Mouse (Mus musculus) ES-Bruce4 (cell line): ENCODE data around the gene Yaf2. TPM values are rescaled to one million over a fixed set of nuclear protein-coding genes. Genes with fewer than 3 reads are reported as not detected.

Experiments used
- H3K27ac ChIP-seq: 2 replicates; pipeline ENCODE4 v1.5.1; 2012; ENCODE audit warnings: low read length, inconsistent platforms; ENCODE audit not compliant: insufficient read depth
- H3K27me3 ChIP-seq: 2 replicates; pipeline ENCODE4 v1.6.1; 2012; ENCODE audit warnings: mild to moderate bottlenecking, low read length, inconsistent platforms; ENCODE audit not compliant: control insufficient read depth, poor library complexity, insufficient read depth, severe bottlenecking
- H3K36me3 ChIP-seq: 2 replicates; pipeline ENCODE4 v1.6.1; 2012; ENCODE audit warnings: inconsistent platforms, mild to moderate bottlenecking, low read length, moderate library complexity; ENCODE audit not compliant: control insufficient read depth, poor library complexity, insufficient read depth, severe bottlenecking
- H3K4me1 ChIP-seq: one replicate; pipeline ENCODE4 v1.8.1; 2011; ENCODE audit warnings: low read length; ENCODE audit not compliant: control insufficient read depth, insufficient read depth
- H3K4me3 ChIP-seq: 2 replicates; pipeline ENCODE4 v1.5.1; 2011; ENCODE audit warnings: low read depth, mild to moderate bottlenecking, low read length
- H3K9ac ChIP-seq: 2 replicates; pipeline ENCODE4 v1.6.1; 2012; ENCODE audit warnings: low read depth, mild to moderate bottlenecking, inconsistent platforms; ENCODE audit not compliant: poor library complexity, severe bottlenecking
- H3K9me3 ChIP-seq: replicated peaks from 2 replicates; pipeline ENCODE4 v1.6.1; 2012; ENCODE audit warnings: mild to moderate bottlenecking, low read length, inconsistent platforms; ENCODE audit not compliant: control insufficient read depth, poor library complexity, insufficient read depth, severe bottlenecking
- CTCF ChIP-seq: IDR thresholded peaks from one replicate; pipeline ENCODE4 v1.8.1; 2011; ENCODE audit warnings: low read depth, low read length
- EP300 ChIP-seq: IDR thresholded peaks from 2 replicates; pipeline ENCODE4 v1.6.1; 2011; ENCODE audit warnings: low read depth, low read length; ENCODE audit not compliant: insufficient read depth
- POLR2A ChIP-seq: IDR thresholded peaks from one replicate; pipeline ENCODE4 v1.8.1; 2011; ENCODE audit warnings: low read length; ENCODE audit not compliant: insufficient read depth
- polyA plus RNA-seq: library from polyadenylated mRNA; stranded (reverse); fragments of >200 nt; gene quantifications from 2 replicates; pipeline ENCODE4 v1.2.4, GENCODE M21; 2011; ENCODE audit warnings: low read depth; ENCODE audit not compliant: missing spikeins, insufficient read depth, insufficient read length

Gene Yaf2
- polyA plus RNA-seq, 1 experiment = 22.5 TPM

- Histone ChIP-seq H3K9ac (no peak overlapping the region), H3K27me3 (no peaks in the 10 kb centered on the region), H3K9me3 (no peaks in the 10 kb centered on the region), H3K36me3 (no peaks in the 10 kb centered on the region), H3K4me1 (no peaks in the 10 kb centered on the region), H3K4me3 (no peak overlapping the region), H3K27ac (no peak overlapping the region)
- TF ChIP-seq CTCF = no peak
- TF ChIP-seq POLR2A = no peak
- TF ChIP-seq EP300 = no peak
Measured at GRCm38 (mm10) chr15:93298197-93298596, 38.5 kb downstream of the Yaf2 start.

- Histone ChIP-seq H3K4me1 (no peaks in the 10 kb centered on the region), H3K36me3 (no peaks in the 10 kb centered on the region), H3K9me3 (no peaks in the 10 kb centered on the region), H3K4me3 (no peak overlapping the region), H3K27ac (no peak overlapping the region), H3K9ac (no peak overlapping the region), H3K27me3 (no peaks in the 10 kb centered on the region)
- TF ChIP-seq POLR2A = no peak
- TF ChIP-seq CTCF = no peak
- TF ChIP-seq EP300 = no peak
Measured at GRCm38 (mm10) chr15:93294483-93294882, 42.3 kb downstream of the Yaf2 start.

- H3K4me3 ChIP-seq = no peak overlapping the region
- no peak overlapping the region for H3K9ac ChIP-seq
- no peak overlapping the region for H3K27ac ChIP-seq
- no peaks in the 10 kb centered on the region for H3K27me3 ChIP-seq
- H3K9me3 ChIP-seq = no peaks in the 10 kb centered on the region
- no peak for TF ChIP-seq POLR2A
- no peak for TF ChIP-seq CTCF
- TF ChIP-seq EP300 = no peak
- H3K36me3 ChIP-seq = no peaks in the 10 kb centered on the region
- no peaks in the 10 kb centered on the region for H3K4me1 ChIP-seq
Measured at GRCm38 (mm10) chr15:93288321-93288720, 48.4 kb downstream of the Yaf2 start.

GRCm38 (mm10) chr15:93287628-93288027 is 49.1 kb downstream of the Yaf2 start:
- Histone ChIP-seq H3K27ac (no peak overlapping the region), H3K9me3 (no peaks in the 10 kb centered on the region), H3K9ac (no peak overlapping the region), H3K4me1 (no peaks in the 10 kb centered on the region), H3K4me3 (no peak overlapping the region), H3K36me3 (no peaks in the 10 kb centered on the region), H3K27me3 (no peaks in the 10 kb centered on the region)
- no peak for TF ChIP-seq CTCF
- TF ChIP-seq EP300 = no peak
- TF ChIP-seq POLR2A = no peak

GRCm38 (mm10) chr15:93285244-93285643 is 51.5 kb downstream of the Yaf2 start:
- TF ChIP-seq EP300 (no peak), CTCF (no peak), POLR2A (no peak)
- Histone ChIP-seq H3K4me3 (no peak overlapping the region), H3K9ac (no peak overlapping the region), H3K4me1 (no peaks in the 10 kb centered on the region), H3K27ac (no peak overlapping the region), H3K36me3 (no peaks in the 10 kb centered on the region), H3K9me3 (no peaks in the 10 kb centered on the region), H3K27me3 (no peaks in the 10 kb centered on the region)

GRCm38 (mm10) chr15:93284326-93284725 is 52.4 kb downstream of the Yaf2 start:
- H3K36me3 ChIP-seq = no peaks in the 10 kb centered on the region
- no peaks in the 10 kb centered on the region for H3K9me3 ChIP-seq
- no peak overlapping the region for H3K27ac ChIP-seq
- no peak overlapping the region for H3K4me3 ChIP-seq
- H3K27me3 ChIP-seq = no peaks in the 10 kb centered on the region
- TF ChIP-seq EP300 (no peak), POLR2A (no peak), CTCF (no peak)
- no peak overlapping the region for H3K9ac ChIP-seq
- H3K4me1 ChIP-seq = no peaks in the 10 kb centered on the region

GRCm38 (mm10) chr15:93283349-93283748 is 53.4 kb downstream of the Yaf2 start:
- Histone ChIP-seq H3K36me3 (no peaks in the 10 kb centered on the region), H3K4me1 (no peaks in the 10 kb centered on the region), H3K9me3 (no peaks in the 10 kb centered on the region), H3K27ac (no peak overlapping the region), H3K4me3 (no peak overlapping the region), H3K27me3 (no peaks in the 10 kb centered on the region), H3K9ac (no peak overlapping the region)
- no peak for TF ChIP-seq POLR2A
- TF ChIP-seq CTCF = peak; percentile 50
- TF ChIP-seq EP300 = no peak
